Mouse (Mus musculus) G1E (cell line): ENCODE results near the gene Fam43b. TPM values are rescaled to one million over a fixed set of nuclear protein-coding genes. Genes with fewer than 3 reads are reported as not detected.

Experiments used
- ATAC-seq: 2 replicates; pipeline ENCODE4 v1.8.0; 2016; ENCODE audit warnings: mild to moderate bottlenecking; ENCODE audit not compliant: insufficient number of reproducible peaks, poor library complexity, low FRiP score, severe bottlenecking; ENCODE audit errors: extremely low read depth
- DNase-seq: peaks from one replicate; pipeline ENCODE4 v3.0.0; 2012; ENCODE audit warnings: low spot score
- H3K27me3 ChIP-seq: 2 replicates; pipeline ENCODE4 v1.6.1; 2012; ENCODE audit warnings: mild to moderate bottlenecking, low read length, inconsistent platforms; ENCODE audit not compliant: insufficient read depth
- H3K36me3 ChIP-seq: replicated peaks from 2 replicates; pipeline ENCODE3; 2012; ENCODE audit warnings: mild to moderate bottlenecking, inconsistent platforms
- H3K4me1 ChIP-seq: 2 replicates; pipeline ENCODE4 v1.6.1; 2012; ENCODE audit warnings: low read depth, low read length, inconsistent platforms, mixed read lengths; ENCODE audit not compliant: insufficient read depth
- H3K4me3 ChIP-seq: 2 replicates; pipeline ENCODE4 v1.5.1; 2012; ENCODE audit warnings: low read depth, mild to moderate bottlenecking, inconsistent platforms, low read length, moderate library complexity, mixed read lengths
- H3K9me3 ChIP-seq: replicated peaks from 2 replicates; pipeline ENCODE4 v1.6.1; 2012; ENCODE audit warnings: inconsistent platforms
- CTCF ChIP-seq: IDR thresholded peaks from 2 replicates; pipeline ENCODE4 v1.5.1; 2012; ENCODE audit warnings: low read depth, low read length, inconsistent platforms, mixed read lengths
- GATA1 ChIP-seq: IDR thresholded peaks from 2 replicates; pipeline ENCODE4 v1.6.1; 2012; ENCODE audit warnings: borderline replicate concordance, low read length, inconsistent platforms, mixed read lengths
- GATA2 ChIP-seq: IDR thresholded peaks from 2 replicates; pipeline ENCODE4 v1.6.1; 2012; ENCODE audit warnings: low read depth, low read length, inconsistent platforms, borderline replicate concordance
- POLR2AphosphoS5 ChIP-seq: IDR thresholded peaks from 2 replicates; pipeline ENCODE4 v1.6.1; 2012; ENCODE audit warnings: low read depth, low read length, inconsistent platforms; ENCODE audit not compliant: insufficient replicate concordance
- TAL1 ChIP-seq: conservative IDR thresholded peaks from 2 replicates; pipeline ENCODE4 v1.6.1; 2012; ENCODE audit warnings: low read depth, low read length, inconsistent platforms, mixed read lengths
- polyA plus RNA-seq: library from polyadenylated mRNA; stranded (reverse); fragments of >175 nt; gene quantifications from 2 replicates; pipeline ENCODE4 v1.2.3, GENCODE M21; 2012
- total RNA-seq, 2 experiments: library from RNA; stranded (forward) in 1 of 2; stranded (reverse) in 1 of 2; fragments of 200-1000 nt in 1 of 2; fragments of >200 nt in 1 of 2; fragmentation: Nextera tagmentation in 1 of 2; gene quantifications; 2 replicates each; pipeline ENCODE4 v1.2.3; 2014 to 2017

The Fam43b gene
- total and polyA plus RNA-seq, 3 experiments: 0.11 TPM; not detected in 2

- Histone ChIP-seq H3K27me3 (no peaks in the 10 kb centered on the region; the same call in 1 of the 2 replicates), H3K4me3 (no peak overlapping the region), H3K36me3 (no peaks in the 10 kb centered on the region)
These were observed 20.1 kb upstream of the Fam43b start for GRCm38 (mm10) chr4:138416414-138416813.

GRCm38 (mm10) chr4:138415991-138416390, 19.7 kb upstream of the Fam43b start:
- Histone ChIP-seq H3K27me3 (peaks cover 3% of the 10 kb centered on the region; the same call in 1 of the 2 replicates), H3K9me3 (no peaks in the 10 kb centered on the region), H3K4me3 (no peak overlapping the region), H3K4me1 (no peaks in the 10 kb centered on the region), H3K36me3 (no peaks in the 10 kb centered on the region)
- DNase-seq (no peak), ATAC-seq (no peak)
- TF ChIP-seq POLR2AphosphoS5: no peak
- TF ChIP-seq GATA2: no peak

More at GRCm38 (mm10) chr4:138416414-138416813, 20.1 kb upstream of the Fam43b start:
- no peak for DNase-seq
- H3K9me3 ChIP-seq: no peaks in the 10 kb centered on the region
- ATAC-seq: no peak
- no peaks in the 10 kb centered on the region for H3K4me1 ChIP-seq
- TF ChIP-seq GATA1 (no peak), CTCF (no peak)

GRCm38 (mm10) chr4:138414725-138415124, 18.4 kb upstream of the Fam43b start:
- no peak for TF ChIP-seq TAL1
- no peak for TF ChIP-seq CTCF
- TF ChIP-seq GATA1: no peak
- TF ChIP-seq POLR2AphosphoS5: no peak
- TF ChIP-seq GATA2: no peak
- no peak for ATAC-seq
- Histone ChIP-seq H3K36me3 (no peaks in the 10 kb centered on the region), H3K4me3 (no peak overlapping the region), H3K9me3 (no peaks in the 10 kb centered on the region), H3K27me3 (peaks cover 5% of the 10 kb centered on the region; the same call in 1 of the 2 replicates), H3K4me1 (no peaks in the 10 kb centered on the region)
- DNase-seq: no peak

GRCm38 (mm10) chr4:138411504-138412121, 15.3 kb upstream of the Fam43b start:
- Histone ChIP-seq H3K36me3 (no peaks in the 10 kb centered on the region), H3K4me1 (no peaks in the 10 kb centered on the region), H3K4me3 (no peak overlapping the region), H3K27me3 (peaks cover 5% of the 10 kb centered on the region; the same call in 1 of the 2 replicates), H3K9me3 (no peaks in the 10 kb centered on the region)
- ATAC-seq (no peak), DNase-seq (no peak)
- TF ChIP-seq CTCF: no peak
- TF ChIP-seq GATA2: no peak
- no peak for TF ChIP-seq POLR2AphosphoS5
- no peak for TF ChIP-seq TAL1
- TF ChIP-seq GATA1: no peak

GRCm38 (mm10) chr4:138411011-138411410, 14.7 kb upstream of the Fam43b start:
- Histone ChIP-seq H3K4me1 (no peaks in the 10 kb centered on the region), H3K27me3 (peaks cover 5% of the 10 kb centered on the region; the same call in 1 of the 2 replicates), H3K36me3 (no peaks in the 10 kb centered on the region), H3K9me3 (no peaks in the 10 kb centered on the region), H3K4me3 (no peak overlapping the region)
- DNase-seq (no peak), ATAC-seq (no peak)
- no peak for TF ChIP-seq POLR2AphosphoS5
- TF ChIP-seq GATA1: no peak
- no peak for TF ChIP-seq GATA2
- no peak for TF ChIP-seq CTCF
- TF ChIP-seq TAL1: no peak

GRCm38 (mm10) chr4:138407479-138408194, 11.3 kb upstream of the Fam43b start:
- Histone ChIP-seq H3K4me1 (no peaks in the 10 kb centered on the region), H3K9me3 (no peaks in the 10 kb centered on the region), H3K36me3 (no peaks in the 10 kb centered on the region), H3K27me3 (peaks cover 5% of the 10 kb centered on the region; the same call in 1 of the 2 replicates), H3K4me3 (no peak overlapping the region)
- ATAC-seq (no peak), DNase-seq (no peak)
- no peak for TF ChIP-seq POLR2AphosphoS5
- no peak for TF ChIP-seq TAL1
- TF ChIP-seq CTCF: no peak
- no peak for TF ChIP-seq GATA1
- TF ChIP-seq GATA2: no peak
